Mouse (Mus musculus): ENCODE results near the gene Lrch1. TPM values are rescaled to one million over a fixed set of nuclear protein-coding genes. Genes with fewer than 3 reads are reported as not detected.

The Lrch1 gene
- polyA plus RNA-seq, 1 experiment from 2014 or later: 6.5 TPM

GRCm38 (mm10) chr14:74790535-74790934 lies 157.1 kb downstream of the Lrch1 start:
- Histone ChIP-seq H3K27me3 (ENCODE audit: poor library complexity, severe bottlenecking) (no peaks in the 10 kb centered on the region), H3K9me3 (no peaks in the 10 kb centered on the region), H3K4me1 (peaks cover 8% of the 10 kb centered on the region), H3K36me3 (replicated peaks) (peaks cover 12% of the 10 kb centered on the region; the same call in 1 of the 2 replicates), H3K4me3 (no peak overlapping the region), H3K27ac (no peak overlapping the region)
- no peak for DNase-seq (ENCODE audit: extremely low spot score, low spot score)
- WGBS: 80% methylated on average over 5 of the region's 5 CpGs

GRCm38 (mm10) chr14:74788766-74789165 lies 158.9 kb downstream of the Lrch1 start:
- Histone ChIP-seq H3K36me3 (replicated peaks) (peaks cover 23% of the 10 kb centered on the region), H3K4me3 (no peak overlapping the region), H3K27me3 (ENCODE audit: poor library complexity, severe bottlenecking) (no peaks in the 10 kb centered on the region), H3K27ac (no peak overlapping the region), H3K4me1 (peaks cover 8% of the 10 kb centered on the region), H3K9me3 (no peaks in the 10 kb centered on the region)
- WGBS: 87% methylated on average over 8 of the region's 8 CpGs
- DNase-seq (ENCODE audit: extremely low spot score, low spot score): no peak

GRCm38 (mm10) chr14:74787717-74788116 lies 160.0 kb downstream of the Lrch1 start:
- H3K4me3 ChIP-seq: no peak overlapping the region
- peaks cover 27% of the 10 kb centered on the region for H3K36me3 ChIP-seq (replicated peaks)
- peaks cover 3% of the 10 kb centered on the region; the same call in 1 of the 2 replicates for H3K9me3 ChIP-seq
- no peaks in the 10 kb centered on the region for H3K27me3 ChIP-seq (ENCODE audit: poor library complexity, severe bottlenecking)
- H3K4me1 ChIP-seq: peaks cover 8% of the 10 kb centered on the region
- 89% methylated on average over 3 of the region's 3 CpGs for WGBS
- DNase-seq (ENCODE audit: extremely low spot score, low spot score): no peak
- no peak overlapping the region for H3K27ac ChIP-seq

GRCm38 (mm10) chr14:74784243-74784934 lies 163.3 kb downstream of the Lrch1 start:
- no peak for DNase-seq (ENCODE audit: extremely low spot score, low spot score)
- 88% methylated on average over 11 of the region's 11 CpGs for WGBS

GRCm38 (mm10) chr14:74774046-74774619 lies 173.5 kb downstream of the Lrch1 start:
- H3K4me1 ChIP-seq: no peaks in the 10 kb centered on the region
- H3K27me3 ChIP-seq (ENCODE audit: poor library complexity, severe bottlenecking): no peaks in the 10 kb centered on the region
- no peak overlapping the region for H3K4me3 ChIP-seq
- no peak overlapping the region for H3K27ac ChIP-seq
- WGBS: 88% methylated on average over 10 of the region's 10 CpGs
- H3K9me3 ChIP-seq: no peaks in the 10 kb centered on the region
- DNase-seq (ENCODE audit: extremely low spot score, low spot score): no peak
- H3K36me3 ChIP-seq (replicated peaks): peaks cover 18% of the 10 kb centered on the region

More at GRCm38 (mm10) chr14:74784243-74784934, 163.3 kb downstream of the Lrch1 start:
- Histone ChIP-seq H3K4me1 (no peaks in the 10 kb centered on the region), H3K27ac (no peak overlapping the region), H3K9me3 (peaks cover 3% of the 10 kb centered on the region; the same call in 1 of the 2 replicates), H3K27me3 (ENCODE audit: poor library complexity, severe bottlenecking) (no peaks in the 10 kb centered on the region), H3K36me3 (replicated peaks) (peaks cover 27% of the 10 kb centered on the region), H3K4me3 (no peak overlapping the region)

- Histone ChIP-seq H3K9me3 (no peaks in the 10 kb centered on the region), H3K36me3 (replicated peaks) (peaks cover 21% of the 10 kb centered on the region), H3K27ac (no peak overlapping the region), H3K4me3 (no peak overlapping the region), H3K27me3 (ENCODE audit: poor library complexity, severe bottlenecking) (no peaks in the 10 kb centered on the region), H3K4me1 (no peaks in the 10 kb centered on the region)
- DNase-seq (ENCODE audit: extremely low spot score, low spot score): no peak
- WGBS: 84% methylated on average over 1 of the region's 1 CpGs
These were observed 179.8 kb downstream of the Lrch1 start for GRCm38 (mm10) chr14:74767892-74768291.

GRCm38 (mm10) chr14:74764191-74764918 lies 183.3 kb downstream of the Lrch1 start:
- no peak overlapping the region for H3K27ac ChIP-seq
- peaks cover 6% of the 10 kb centered on the region for H3K36me3 ChIP-seq (replicated peaks)
- DNase-seq (ENCODE audit: extremely low spot score, low spot score): peak; percentile 65
- H3K4me3 ChIP-seq: no peak overlapping the region
- no peaks in the 10 kb centered on the region for H3K9me3 ChIP-seq
- H3K27me3 ChIP-seq (ENCODE audit: poor library complexity, severe bottlenecking): no peaks in the 10 kb centered on the region
- 59% methylated on average over 10 of the region's 10 CpGs for WGBS
- H3K4me1 ChIP-seq: no peaks in the 10 kb centered on the region

GRCm38 (mm10) chr14:74736850-74737249 lies 210.8 kb downstream of the Lrch1 start:
- WGBS: 97% methylated on average over 6 of the region's 6 CpGs
- peaks cover 67% of the 10 kb centered on the region for H3K36me3 ChIP-seq (replicated peaks)
- no peak for DNase-seq (ENCODE audit: extremely low spot score, low spot score)
- H3K4me1 ChIP-seq: peaks cover 11% of the 10 kb centered on the region
- no peaks in the 10 kb centered on the region for H3K9me3 ChIP-seq
- H3K27ac ChIP-seq: no peak overlapping the region
- H3K27me3 ChIP-seq (ENCODE audit: poor library complexity, severe bottlenecking): no peaks in the 10 kb centered on the region
- H3K4me3 ChIP-seq: no peak overlapping the region

GRCm38 (mm10) chr14:74735471-74735870 lies 212.2 kb downstream of the Lrch1 start:
- H3K27ac ChIP-seq: no peak overlapping the region
- H3K4me3 ChIP-seq: no peak overlapping the region
- WGBS: 94% methylated on average over 6 of the region's 6 CpGs
- H3K36me3 ChIP-seq (replicated peaks): peaks cover 53% of the 10 kb centered on the region
- H3K27me3 ChIP-seq (ENCODE audit: poor library complexity, severe bottlenecking): no peaks in the 10 kb centered on the region
- no peaks in the 10 kb centered on the region for H3K9me3 ChIP-seq
- H3K4me1 ChIP-seq: peaks cover 18% of the 10 kb centered on the region
- DNase-seq (ENCODE audit: extremely low spot score, low spot score): no peak

GRCm38 (mm10) chr14:74733397-74733796 lies 214.3 kb downstream of the Lrch1 start:
- Histone ChIP-seq H3K27ac (no peak overlapping the region), H3K4me1 (peaks cover 18% of the 10 kb centered on the region), H3K27me3 (ENCODE audit: poor library complexity, severe bottlenecking) (no peaks in the 10 kb centered on the region), H3K36me3 (replicated peaks) (peaks cover 33% of the 10 kb centered on the region), H3K9me3 (no peaks in the 10 kb centered on the region), H3K4me3 (peak overlapping the region; percentile 86)
- 59% methylated on average over 2 of the region's 2 CpGs for WGBS
- no peak for DNase-seq (ENCODE audit: extremely low spot score, low spot score)

- Histone ChIP-seq H3K27ac (peak within 1 kb of the TSS; percentile 91), H3K36me3 (replicated peaks) (peaks cover 22% of the 10 kb centered on the region), H3K4me3 (peak within 1 kb of the TSS; percentile 86), H3K27me3 (ENCODE audit: poor library complexity, severe bottlenecking) (no peaks in the 10 kb centered on the region), H3K9me3 (no peaks in the 10 kb centered on the region), H3K4me1 (peaks cover 23% of the 10 kb centered on the region)
- under 1% methylated on average over 53 of the region's 53 CpGs for WGBS
- peak; percentile 92 for DNase-seq (ENCODE audit: extremely low spot score, low spot score)
These were observed 215.4 kb downstream of the Lrch1 start, which contains the start of gene Esd for GRCm38 (mm10) chr14:74732079-74732783. Esd (plus strand) TSS chr14:74732297.

- Histone ChIP-seq H3K4me3 (peak overlapping the region; percentile 86), H3K4me1 (peaks cover 23% of the 10 kb centered on the region), H3K27me3 (ENCODE audit: poor library complexity, severe bottlenecking) (no peaks in the 10 kb centered on the region), H3K27ac (peak overlapping the region; percentile 91), H3K36me3 (replicated peaks) (peaks cover 14% of the 10 kb centered on the region), H3K9me3 (no peaks in the 10 kb centered on the region)
- 32% methylated on average over 9 of the region's 9 CpGs for WGBS
- DNase-seq (ENCODE audit: extremely low spot score, low spot score): no peak
These were observed 216.2 kb downstream of the Lrch1 start for GRCm38 (mm10) chr14:74731221-74732078.

Data from forebrain, embryonic 10.5 days (tissue).